Mouse (Mus musculus) kidney, adult 2 months (tissue): ENCODE measurements around the gene Lhfpl3. TPM values are rescaled to one million over a fixed set of nuclear protein-coding genes. Genes with fewer than 3 reads are reported as not detected.

Source experiments
- DNase-seq: peaks from one replicate; pipeline ENCODE4 v3.0.0; 2021
- H3K27ac ChIP-seq: fragments of 200-500 bp; 2 replicates; pipeline ENCODE4 v1.5.1; 2012; ENCODE audit warnings: low read depth, low read length, control low read depth, inconsistent platforms; ENCODE audit not compliant: insufficient read depth
- H3K27me3 ChIP-seq: fragments of 200-500 bp; replicated peaks from 2 replicates; pipeline ENCODE4 v1.6.1; 2012; ENCODE audit warnings: mild to moderate bottlenecking, moderate library complexity, low read length, inconsistent platforms; ENCODE audit not compliant: control insufficient read depth, insufficient read depth
- H3K36me3 ChIP-seq: fragments of 200-500 bp; 2 replicates; pipeline ENCODE4 v1.6.1; 2012; ENCODE audit warnings: mild to moderate bottlenecking, moderate library complexity, low read length, inconsistent platforms; ENCODE audit not compliant: control insufficient read depth, insufficient read depth
- H3K4me1 ChIP-seq: fragments of 200-500 bp; 2 replicates; pipeline ENCODE4 v1.6.1; 2011; ENCODE audit warnings: low read length; ENCODE audit not compliant: control insufficient read depth, insufficient read depth
- H3K4me3 ChIP-seq: fragments of 200-500 bp; 2 replicates; pipeline ENCODE4 v1.5.1; 2011; ENCODE audit warnings: mild to moderate bottlenecking, low read depth, low read length, control low read depth; ENCODE audit not compliant: insufficient read depth
- CTCF ChIP-seq: fragments of 200-500 bp; conservative IDR thresholded peaks from 2 replicates; pipeline ENCODE4 v1.5.1; 2011; ENCODE audit warnings: low read depth, mild to moderate bottlenecking, control low read depth, low read length, moderate library complexity, mixed read lengths; ENCODE audit not compliant: insufficient read depth, insufficient read length
- POLR2A ChIP-seq: fragments of 200-500 bp; IDR thresholded peaks from one replicate; pipeline ENCODE4 v1.6.1; 2011; ENCODE audit warnings: low read depth, low read length, control low read depth
- polyA plus RNA-seq: library from polyadenylated mRNA; depleted of rRNA; stranded (reverse); fragments of >200 nt; gene quantifications from 2 replicates; pipeline ENCODE4 v1.2.3, GENCODE M21; 2012; rRNA removed

Lhfpl3 gene
- polyA plus RNA-seq, 1 experiment: 0.16 TPM

- DNase-seq: no peak
- TF ChIP-seq POLR2A (no peak), CTCF (no peak)
- Histone ChIP-seq H3K4me1 (no peaks in the 10 kb centered on the region), H3K27me3 (no peaks in the 10 kb centered on the region), H3K4me3 (no peak overlapping the region), H3K27ac (no peak overlapping the region), H3K36me3 (no peaks in the 10 kb centered on the region)
These were observed 543.3 kb downstream of the Lhfpl3 start for GRCm38 (mm10) chr5:23289149-23289548.

Other genes starting within 250 kb of the Lhfpl3 start
- 3.2 and 4.2 TPM in 2 replicates for gene Orc5, start 195.6 kb upstream of the Lhfpl3 start, polyA plus RNA-seq